Mouse (Mus musculus) hindbrain, embryonic 12.5 days (tissue): ENCODE results near the gene Smim26. TPM values are rescaled to one million over a fixed set of nuclear protein-coding genes. Genes with fewer than 3 reads are reported as not detected.

Experiments
- ATAC-seq: fragments of 200-750 bp; cut with Nextera tagmentation; 2 replicates; pipeline ENCODE4 v1.8.0; 2017; ENCODE audit warnings: moderate TSS enrichment; ENCODE audit not compliant: low FRiP score
- H3K27ac ChIP-seq: fragments of 300-500 bp; sonication (generic); 2 replicates; pipeline ENCODE4 v1.5.1; 2016; ENCODE audit warnings: mild to moderate bottlenecking
- H3K27me3 ChIP-seq: fragments of 300-500 bp; sonication (generic); 2 replicates; pipeline ENCODE4 v1.6.1; 2016; ENCODE audit warnings: mild to moderate bottlenecking
- H3K36me3 ChIP-seq: fragments of 300-500 bp; sonication (generic); 2 replicates; pipeline ENCODE4 v1.6.1; 2016; ENCODE audit warnings: mild to moderate bottlenecking
- H3K4me1 ChIP-seq: fragments of 300-500 bp; sonication (generic); 2 replicates; pipeline ENCODE4 v1.6.1; 2016
- H3K4me2 ChIP-seq: fragments of 300-500 bp; sonication (generic); replicated peaks from 2 replicates; pipeline ENCODE4 v1.6.1; 2016; ENCODE audit warnings: mild to moderate bottlenecking
- H3K4me3 ChIP-seq: fragments of 300-500 bp; sonication (generic); 2 replicates; pipeline ENCODE4 v1.5.1; 2016; ENCODE audit warnings: mild to moderate bottlenecking
- H3K9ac ChIP-seq: fragments of 300-500 bp; sonication (generic); 2 replicates; pipeline ENCODE4 v1.6.1; 2016; ENCODE audit warnings: mild to moderate bottlenecking, moderate library complexity
- H3K9me3 ChIP-seq: fragments of 300-500 bp; sonication (generic); replicated peaks from 2 replicates; pipeline ENCODE4 v1.6.1; 2016; ENCODE audit warnings: mild to moderate bottlenecking
- WGBS: fragments of 180-500 bp; shearing (Covaris S2); methylation state at CpG from one replicate; pipeline ENCODE4 v1.1.7; 2016; 5-methylcytosine and 5-hydroxymethylcytosine counted together
- microRNA-seq: library from miRNA; unstranded; fragments of <30 nt; microRNA quantifications from one replicate; pipeline ENCODE4, GENCODE M21; 2017
- polyA plus RNA-seq: library from polyadenylated mRNA; unstranded; fragments of >200 nt; fragmentation: Nextera tagmentation; extraction: Ambion mirVana; gene quantifications from 2 replicates; pipeline ENCODE4 v1.2.1, GENCODE M21; 2016

Smim26 gene
- polyA plus RNA-seq, 1 experiment from 2014 or later = 46.2 TPM

- no peak overlapping the region for H3K9ac ChIP-seq
- no peaks in the 10 kb centered on the region for H3K9me3 ChIP-seq
- no peak overlapping the region for H3K27ac ChIP-seq
- H3K4me3 ChIP-seq = no peak overlapping the region
- no peak overlapping the region for H3K4me2 ChIP-seq
- no peak for ATAC-seq
- no peaks in the 10 kb centered on the region for H3K27me3 ChIP-seq
- no peaks in the 10 kb centered on the region for H3K36me3 ChIP-seq
- 73% methylated on average over 4 of the region's 4 CpGs for WGBS
- H3K4me1 ChIP-seq = peaks cover 5% of the 10 kb centered on the region; the same call in 1 of the 2 replicates
Observed at GRCm38 (mm10) chr2:144638719-144639118, 44.9 kb downstream of the Smim26 start.

- Histone ChIP-seq H3K4me1 (peaks cover 5% of the 10 kb centered on the region; the same call in 1 of the 2 replicates), H3K36me3 (no peaks in the 10 kb centered on the region), H3K27me3 (no peaks in the 10 kb centered on the region), H3K9me3 (no peaks in the 10 kb centered on the region), H3K27ac (no peak overlapping the region), H3K4me3 (no peak overlapping the region), H3K9ac (no peak overlapping the region), H3K4me2 (no peak overlapping the region)
- 67% methylated on average over 7 of the region's 7 CpGs for WGBS
- no peak for ATAC-seq
Observed at GRCm38 (mm10) chr2:144640101-144640500, 46.2 kb downstream of the Smim26 start.

GRCm38 (mm10) chr2:144641991-144642390, 48.1 kb downstream of the Smim26 start:
- WGBS = 89% methylated on average over 4 of the region's 4 CpGs
- Histone ChIP-seq H3K4me3 (no peak overlapping the region), H3K9ac (no peak overlapping the region), H3K4me1 (peaks cover 7% of the 10 kb centered on the region; the same call in 1 of the 2 replicates), H3K9me3 (no peaks in the 10 kb centered on the region), H3K27me3 (no peaks in the 10 kb centered on the region), H3K36me3 (no peaks in the 10 kb centered on the region), H3K4me2 (no peak overlapping the region), H3K27ac (no peak overlapping the region)
- ATAC-seq = no peak

Small RNA genes lying within 50 kb of the gene (microRNA-seq; reads per million reads assigned to microRNA genes)
- gene Gm24823 = not detected

Other genes with a start within 250 kb of the Smim26 start
- gene Kat14, start 225.1 kb upstream of the Smim26 start, polyA plus RNA-seq = 37.7 and 40.7 TPM in 2 replicates
- 1.1 and 2.3 TPM in 2 replicates for gene Pet117, start 225.1 kb upstream of the Smim26 start, polyA plus RNA-seq
- 5.4 and 5.8 TPM in 2 replicates for gene Dzank1, start 66.6 kb upstream of the Smim26 start, polyA plus RNA-seq
- gene Polr3f, start 66.3 kb upstream of the Smim26 start, polyA plus RNA-seq = 35.4 and 38.5 TPM in 2 replicates
- gene Rbbp9, start 43.2 kb upstream of the Smim26 start, polyA plus RNA-seq = 54.4 and 60.0 TPM in 2 replicates
- gene Sec23b, start 37.8 kb upstream of the Smim26 start, polyA plus RNA-seq = 96.5 and 101 TPM in 2 replicates
- gene Dtd1, start 5.8 kb downstream of the Smim26 start, polyA plus RNA-seq = 39.7 and 43.3 TPM in 2 replicates
- not detected in 2 replicates for gene Scp2d1, start 229.6 kb downstream of the Smim26 start, polyA plus RNA-seq